16 mouse cellular contexts compared by ENCODE assay signal in the genomic region with DNA sequence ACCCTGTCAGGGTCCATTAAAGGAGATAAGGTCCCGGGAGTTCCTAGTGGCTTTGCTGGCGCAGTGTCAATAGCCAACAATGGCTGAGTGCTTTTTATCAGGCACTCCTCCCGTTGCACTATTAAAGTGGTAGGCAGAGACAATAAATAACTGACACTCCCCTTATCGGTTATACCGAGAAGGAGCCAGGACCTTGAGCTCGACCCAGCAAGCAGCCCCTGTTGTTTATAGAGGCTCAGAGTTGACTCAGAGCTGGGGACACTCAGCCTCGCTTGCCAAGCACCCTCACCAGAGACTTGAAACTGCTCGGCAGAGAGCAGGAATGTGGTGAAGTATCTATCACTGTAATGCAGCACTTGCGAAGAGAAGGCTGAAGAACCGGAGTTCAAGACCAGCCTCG.
DNase-seq lines count a peak whose midpoint lies in the region; ATAC-seq lines count a peak whose summit lies in the region.
"Had no signal": no experiment of that assay in that cellular context is flagged by ENCODE, and none has a peak within 500 bp of the region (broad histone marks: within the 10 kb centered on the region; RNA-seq: fewer than 3 reads in every experiment).

No protein-coding gene starts in this region.

- ATAC-seq in heart, embryonic 12.5 days (ENCODE audit: insufficient number of reproducible peaks, low FRiP score): 0 out of 2 replicates have a peak, but pooled peaks have one; percentile 51
- ATAC-seq in hindbrain, embryonic 12.5 days (ENCODE audit: low FRiP score): no peak
- ATAC-seq: forebrain, postnatal 0 days; hindbrain, postnatal 0 days; liver, postnatal 0 days; midbrain, embryonic 15.5 days had no signal

- peak overlapping the region; percentile 5; the same call in 1 of the 2 replicates for H3K4me2 ChIP-seq in heart, embryonic 12.5 days
- H3K4me2 ChIP-seq in hindbrain, embryonic 12.5 days (replicated peaks): no peak overlapping the region
- H3K4me2 ChIP-seq: kidney, embryonic 15.5 days; midbrain, embryonic 15.5 days had no signal

- H3K36me3 ChIP-seq in heart, embryonic 12.5 days: no peaks in the 10 kb centered on the region
- H3K36me3 ChIP-seq in hindbrain, embryonic 12.5 days: no peaks in the 10 kb centered on the region
- H3K36me3 ChIP-seq: kidney, embryonic 15.5 days; limb, embryonic 10.5 days; midbrain, embryonic 15.5 days had no signal

- no peak overlapping the region for H3K9ac ChIP-seq in heart, embryonic 12.5 days
- H3K9ac ChIP-seq in hindbrain, embryonic 12.5 days: no peak overlapping the region
- H3K9ac ChIP-seq: forebrain, postnatal 0 days; kidney, embryonic 15.5 days; liver, postnatal 0 days; midbrain, embryonic 15.5 days had no signal

- intact Hi-C loops in heart, postnatal 10 days (cut with DNase I): no loop called here
- intact Hi-C loops in left cerebral cortex, postnatal 25 days (cut with DNase I): no loop called here

- WGBS in heart, embryonic 12.5 days: 13% methylated on average over 11 of the region's 11 CpGs
- 46% methylated on average over 11 of the region's 11 CpGs for WGBS in hindbrain, embryonic 12.5 days

- peak overlapping the region; percentile 53; the same call in 1 of the 2 replicates for H3K27ac ChIP-seq in heart, embryonic 12.5 days (ENCODE audit: poor library complexity, severe bottlenecking)
- H3K27ac ChIP-seq in hindbrain, embryonic 12.5 days: no peak overlapping the region
- H3K27ac ChIP-seq: hindbrain, postnatal 0 days; kidney, embryonic 15.5 days; limb, embryonic 10.5 days; midbrain, embryonic 15.5 days had no signal

- peaks cover 62% of the 10 kb centered on the region for H3K4me1 ChIP-seq in heart, embryonic 12.5 days (replicated peaks)
- peaks cover 12% of the 10 kb centered on the region for H3K4me1 ChIP-seq in hindbrain, embryonic 12.5 days

- H3K27me3 ChIP-seq in heart, embryonic 12.5 days (replicated peaks): no peaks in the 10 kb centered on the region
- no peaks in the 10 kb centered on the region for H3K27me3 ChIP-seq in hindbrain, embryonic 12.5 days
- H3K27me3 ChIP-seq: kidney, embryonic 15.5 days; midbrain, embryonic 15.5 days had no signal

- H3K4me3 ChIP-seq in heart, embryonic 12.5 days: no peak overlapping the region
- H3K4me3 ChIP-seq in hindbrain, embryonic 12.5 days: no peak overlapping the region
- H3K4me3 ChIP-seq: kidney, embryonic 15.5 days; limb, embryonic 10.5 days; midbrain, embryonic 15.5 days had no signal

- no peak for DNase-seq in heart, adult 11 months
- peak; percentile 51 for DNase-seq in adrenal gland, postnatal 14 days
- peak; percentile 37 to 45 for DNase-seq in heart, postnatal 10 days
- peak; percentile 43 for DNase-seq in lung, postnatal 25 days (ENCODE audit: low spot score)
- DNase-seq in thymus, postnatal 0 days (ENCODE audit: low spot score): no peak
- no peak for DNase-seq in left cerebral cortex, postnatal 25 days (ENCODE audit: low spot score in 2 of 2)
- DNase-seq: forebrain, postnatal 0 days; layer of hippocampus, adult 9-11 months; liver, postnatal 0 days; thymus, postnatal 14 days had no signal

- H3K9me3 ChIP-seq in heart, embryonic 12.5 days (replicated peaks): no peaks in the 10 kb centered on the region
- H3K9me3 ChIP-seq in hindbrain, embryonic 12.5 days (replicated peaks): no peaks in the 10 kb centered on the region
- H3K9me3 ChIP-seq: kidney, embryonic 15.5 days; limb, embryonic 10.5 days; midbrain, embryonic 15.5 days had no signal

Comparison
In these comparisons a context has a peak if more than half of its experiments do, and no peak if none do; other contexts are left out.
1. DNase-seq: peak in adrenal gland, postnatal 14 days (single experiment), heart, postnatal 10 days (2 of 2) and lung, postnatal 25 days (single experiment); none in heart, adult 11 months (single experiment), thymus, postnatal 0 days (single experiment) and left cerebral cortex, postnatal 25 days (0 of 2).